Mouse (Mus musculus) intestine, embryonic 15.5 days (tissue): ENCODE measurements at regions not wholly inside any gene's neighbourhood (a gene's known extent, or its start where the extent isn't known, plus 50 kb on each side); places are given as distances from the start of the nearest gene placed in this dataset.
A peak's percentile ranks its signal among the peaks of the same experiment; 100 is the strongest.

Experiments
- ATAC-seq: fragments of 200-750 bp; cut with Nextera tagmentation; 2 replicates; pipeline ENCODE4 v1.8.0; 2017; ENCODE audit warnings: moderate TSS enrichment, moderate library complexity
- H3K27ac ChIP-seq: fragments of 300-500 bp; sonication (generic); 2 replicates; pipeline ENCODE4 v1.5.1; 2015; ENCODE audit warnings: mild to moderate bottlenecking, inconsistent platforms
- H3K27me3 ChIP-seq: fragments of 300-500 bp; sonication (generic); replicated peaks from 2 replicates; pipeline ENCODE4 v1.6.1; 2015; ENCODE audit warnings: inconsistent platforms
- H3K36me3 ChIP-seq: fragments of 300-500 bp; sonication (generic); 2 replicates; pipeline ENCODE4 v1.6.1; 2015; ENCODE audit warnings: inconsistent platforms
- H3K4me1 ChIP-seq: fragments of 300-500 bp; sonication (generic); replicated peaks from 2 replicates; pipeline ENCODE4 v1.6.1; 2015; ENCODE audit warnings: inconsistent platforms
- H3K4me2 ChIP-seq: fragments of 300-500 bp; sonication (generic); replicated peaks from 2 replicates; pipeline ENCODE4 v1.6.1; 2015; ENCODE audit warnings: mild to moderate bottlenecking, inconsistent platforms
- H3K4me3 ChIP-seq: fragments of 300-500 bp; sonication (generic); replicated peaks from 2 replicates; pipeline ENCODE4 v1.5.1; 2015; ENCODE audit warnings: inconsistent platforms
- H3K9ac ChIP-seq: fragments of 300-500 bp; sonication (generic); 2 replicates; pipeline ENCODE4 v1.6.1; 2015; ENCODE audit warnings: inconsistent platforms
- H3K9me3 ChIP-seq: fragments of 300-500 bp; sonication (generic); 2 replicates; pipeline ENCODE4 v1.6.1; 2016; ENCODE audit warnings: inconsistent platforms
- WGBS: fragments of 180-500 bp; shearing (Covaris S2); methylation state at CpG from one replicate; pipeline ENCODE4 v1.1.7; 2015; 5-methylcytosine and 5-hydroxymethylcytosine counted together

DNA sequence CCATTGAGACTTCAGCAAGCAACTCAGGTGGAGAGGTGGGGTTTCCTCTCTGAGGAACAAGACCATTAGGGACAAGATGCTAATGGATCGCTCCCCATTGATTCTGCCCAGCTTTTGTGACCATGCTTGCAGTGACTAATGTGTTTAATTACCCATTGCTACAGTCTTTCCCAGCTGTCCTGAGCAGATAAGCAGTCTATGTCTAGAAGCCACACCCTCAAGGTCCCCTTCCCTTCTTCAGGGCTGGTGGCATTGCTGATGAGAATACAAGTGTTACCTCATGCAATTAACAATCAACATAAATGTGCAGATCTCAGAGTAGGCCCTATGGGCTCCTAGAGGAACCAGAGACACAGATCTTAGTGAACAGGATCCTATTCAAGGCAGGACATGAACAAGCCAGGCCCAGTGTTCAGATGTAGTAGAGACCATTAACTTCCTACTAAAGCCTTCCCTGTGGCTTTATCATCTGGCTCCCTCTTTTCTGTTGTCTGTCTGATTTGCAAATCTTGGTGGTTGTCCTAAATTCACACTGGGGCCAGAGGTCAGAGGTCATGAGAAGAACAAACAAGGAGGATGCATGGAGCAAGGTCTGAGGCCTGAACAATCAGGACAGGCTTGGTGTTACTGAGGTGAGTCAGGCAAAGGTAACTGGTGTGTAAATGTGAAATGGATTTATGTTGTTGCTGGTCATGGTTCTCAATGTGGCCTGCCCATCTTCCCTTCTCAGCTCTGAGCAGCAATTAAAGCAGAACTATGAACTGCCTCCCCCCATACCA is 56.8 kb downstream of the Odc1 start:
- Histone ChIP-seq H3K27ac (no peak overlapping the region), H3K4me2 (no peak overlapping the region), H3K27me3 (no peaks in the 10 kb centered on the region), H3K4me1 (no peaks in the 10 kb centered on the region), H3K36me3 (no peaks in the 10 kb centered on the region), H3K9ac (no peak overlapping the region), H3K4me3 (no peak overlapping the region), H3K9me3 (no peaks in the 10 kb centered on the region)
- ATAC-seq = no peak
- 77% methylated on average over 1 of the region's 1 CpGs for WGBS

DNA sequence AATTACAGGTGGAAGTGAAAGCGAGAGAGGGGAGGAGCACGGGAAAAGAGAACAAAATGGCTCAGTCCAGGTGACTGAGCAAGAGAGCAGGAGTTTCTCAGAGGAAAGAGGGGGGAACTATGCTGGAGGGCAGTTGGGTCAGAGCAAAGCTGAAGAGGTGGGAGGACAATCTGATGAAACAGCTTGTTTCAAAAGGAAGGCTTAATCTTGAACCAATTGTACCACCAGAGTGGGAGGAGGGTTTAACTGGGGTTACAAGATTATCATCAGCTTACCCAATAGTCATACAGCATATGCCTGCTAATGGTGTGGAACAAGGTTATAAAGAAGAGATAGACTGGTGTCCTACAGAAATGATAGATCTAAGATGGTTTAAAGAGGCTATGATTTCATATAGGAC is 59.0 kb downstream of the Odc1 start:
- WGBS = 88% methylated on average over 2 of the region's 2 CpGs
- Histone ChIP-seq H3K36me3 (no peaks in the 10 kb centered on the region), H3K27me3 (no peaks in the 10 kb centered on the region), H3K4me3 (no peak overlapping the region), H3K9ac (no peak overlapping the region), H3K9me3 (no peaks in the 10 kb centered on the region), H3K4me1 (no peaks in the 10 kb centered on the region), H3K27ac (no peak overlapping the region), H3K4me2 (no peak overlapping the region)
- no peak for ATAC-seq

DNA sequence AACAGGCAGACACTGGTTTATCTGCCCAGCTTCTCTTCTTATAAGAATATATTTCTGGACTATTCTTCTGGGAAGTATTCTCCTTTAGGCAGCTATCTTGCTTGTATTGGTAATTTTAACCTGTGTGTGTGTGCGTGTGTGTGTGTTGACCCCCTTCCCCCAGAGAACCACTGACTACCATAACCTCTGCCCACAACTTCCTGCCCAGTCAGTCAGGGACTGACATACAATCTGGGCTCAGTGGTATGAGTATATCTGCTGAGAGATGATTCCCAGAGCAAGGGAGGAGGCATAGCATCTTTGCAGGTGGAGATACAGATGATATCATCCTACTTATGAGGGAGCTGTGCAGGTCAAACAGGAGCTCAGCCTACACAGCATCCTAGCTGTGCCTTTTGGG is 65.8 kb downstream of the Odc1 start:
- Histone ChIP-seq H3K4me1 (no peaks in the 10 kb centered on the region), H3K36me3 (no peaks in the 10 kb centered on the region)
- 88% methylated on average over 1 of the region's 1 CpGs for WGBS

DNA sequence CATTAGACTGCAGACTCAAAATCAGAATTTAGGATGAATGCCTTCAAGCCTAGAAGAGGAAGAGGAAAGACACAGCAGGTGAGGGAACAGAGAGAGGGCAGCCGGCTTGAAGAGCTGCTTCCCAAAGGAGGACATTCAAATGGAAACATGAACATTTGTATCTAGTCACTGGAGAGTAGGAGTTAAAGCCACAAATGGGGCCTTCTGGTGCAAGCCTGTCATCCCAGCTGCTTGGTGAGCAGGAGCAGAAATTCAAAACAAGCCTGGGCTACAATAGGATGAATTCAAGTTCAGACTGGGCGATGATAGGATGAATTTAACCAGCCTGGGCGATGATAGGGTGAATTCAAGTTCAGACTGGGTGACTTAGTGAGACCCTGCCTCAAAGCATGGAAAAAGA is 67.4 kb downstream of the Odc1 start:
- H3K4me1 ChIP-seq = no peaks in the 10 kb centered on the region
- H3K9ac ChIP-seq = no peak overlapping the region
- H3K4me2 ChIP-seq = no peak overlapping the region
- no peaks in the 10 kb centered on the region for H3K9me3 ChIP-seq
- no peak overlapping the region for H3K4me3 ChIP-seq
- H3K36me3 ChIP-seq = no peaks in the 10 kb centered on the region
- H3K27me3 ChIP-seq = no peaks in the 10 kb centered on the region
- no peak overlapping the region for H3K27ac ChIP-seq
- WGBS = 89% methylated on average over 3 of the region's 3 CpGs
- ATAC-seq = no peak

More for the DNA sequence above, 65.8 kb downstream of the Odc1 start:
- H3K27ac ChIP-seq = no peak overlapping the region
- no peak for ATAC-seq
- H3K9ac ChIP-seq = no peak overlapping the region
- no peaks in the 10 kb centered on the region for H3K9me3 ChIP-seq
- no peak overlapping the region for H3K4me2 ChIP-seq
- no peaks in the 10 kb centered on the region for H3K27me3 ChIP-seq
- no peak overlapping the region for H3K4me3 ChIP-seq

DNA sequence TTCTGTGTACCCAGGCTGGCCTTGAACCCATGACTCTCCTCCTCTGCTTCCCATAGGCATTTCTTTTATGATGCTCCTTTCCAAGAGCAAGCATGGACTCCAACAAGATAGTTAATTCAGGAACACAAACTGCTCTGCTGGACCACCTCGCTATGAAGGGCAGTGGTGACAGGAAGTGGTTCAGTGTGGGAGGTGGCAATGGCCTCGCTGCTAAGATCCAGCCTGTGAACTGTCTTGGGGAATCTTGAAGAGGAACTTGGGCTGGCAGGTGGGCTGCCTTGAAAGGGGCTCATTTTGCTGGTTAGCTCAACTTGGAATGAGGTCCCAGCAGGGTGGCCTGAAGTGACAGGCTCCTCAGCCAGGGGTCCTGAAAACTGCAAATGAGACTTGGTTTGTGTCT is 72.4 kb upstream of the Hpcal1 start:
- Histone ChIP-seq H3K4me2 (no peak overlapping the region), H3K9ac (no peak overlapping the region), H3K4me1 (no peaks in the 10 kb centered on the region), H3K36me3 (no peaks in the 10 kb centered on the region), H3K27me3 (no peaks in the 10 kb centered on the region), H3K4me3 (no peak overlapping the region), H3K27ac (no peak overlapping the region), H3K9me3 (no peaks in the 10 kb centered on the region)
- 31% methylated on average over 2 of the region's 2 CpGs for WGBS
- no peak for ATAC-seq

DNA sequence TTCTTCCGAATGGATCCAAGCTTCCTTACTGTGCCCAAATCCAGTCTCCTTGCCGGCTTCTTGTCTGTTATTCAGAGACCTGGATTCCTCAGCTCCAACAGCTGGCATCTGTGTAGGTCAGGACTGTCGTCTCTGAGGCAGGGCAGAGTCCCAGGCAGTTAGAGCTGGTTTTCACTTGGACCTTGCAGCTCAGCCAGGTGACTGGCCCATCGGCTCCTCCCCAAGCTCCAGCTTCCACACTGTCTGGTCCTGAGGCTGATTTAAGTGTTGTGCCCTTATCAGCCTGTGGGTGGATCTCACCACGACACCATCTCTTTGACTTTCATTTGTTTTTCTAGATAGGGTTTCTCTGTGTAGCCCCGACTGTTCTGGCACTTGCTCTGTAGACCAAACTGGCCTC is 70.4 kb upstream of the Hpcal1 start:
- H3K4me3 ChIP-seq = no peak overlapping the region
- no peaks in the 10 kb centered on the region for H3K36me3 ChIP-seq
- no peaks in the 10 kb centered on the region for H3K4me1 ChIP-seq
- no peaks in the 10 kb centered on the region for H3K27me3 ChIP-seq
- no peak overlapping the region for H3K27ac ChIP-seq
- no peaks in the 10 kb centered on the region for H3K9me3 ChIP-seq
- no peak for ATAC-seq
- WGBS = 38% methylated on average over 6 of the region's 6 CpGs
- no peak overlapping the region for H3K9ac ChIP-seq
- H3K4me2 ChIP-seq = no peak overlapping the region

DNA sequence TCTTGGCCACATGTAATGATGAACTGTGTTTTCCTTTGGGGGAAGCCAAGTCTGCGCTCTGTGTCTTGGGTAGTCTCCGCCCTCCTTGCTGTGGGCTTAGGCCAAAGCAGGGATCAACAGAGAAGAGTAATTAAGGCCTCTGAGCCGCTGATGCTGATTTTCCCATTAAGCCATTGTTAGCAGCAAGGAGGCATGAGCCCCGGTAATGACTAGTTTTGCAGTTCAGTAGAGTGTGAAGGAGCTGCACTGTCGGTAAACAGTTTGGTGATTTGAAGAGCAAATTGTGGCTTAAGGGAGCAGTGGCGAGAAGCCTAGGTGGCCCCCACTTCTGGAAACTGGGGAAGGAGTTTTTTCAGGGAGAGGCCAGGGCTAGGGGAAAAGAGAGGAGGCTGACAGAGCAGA is 69.2 kb upstream of the Hpcal1 start:
- ATAC-seq = no peak
- H3K9ac ChIP-seq = no peak overlapping the region
- 54% methylated on average over 6 of the region's 6 CpGs for WGBS
- H3K4me3 ChIP-seq = no peak overlapping the region
- H3K4me1 ChIP-seq = no peaks in the 10 kb centered on the region
- no peaks in the 10 kb centered on the region for H3K27me3 ChIP-seq
- no peak overlapping the region for H3K27ac ChIP-seq
- no peaks in the 10 kb centered on the region for H3K36me3 ChIP-seq
- no peaks in the 10 kb centered on the region for H3K9me3 ChIP-seq
- H3K4me2 ChIP-seq = no peak overlapping the region

DNA sequence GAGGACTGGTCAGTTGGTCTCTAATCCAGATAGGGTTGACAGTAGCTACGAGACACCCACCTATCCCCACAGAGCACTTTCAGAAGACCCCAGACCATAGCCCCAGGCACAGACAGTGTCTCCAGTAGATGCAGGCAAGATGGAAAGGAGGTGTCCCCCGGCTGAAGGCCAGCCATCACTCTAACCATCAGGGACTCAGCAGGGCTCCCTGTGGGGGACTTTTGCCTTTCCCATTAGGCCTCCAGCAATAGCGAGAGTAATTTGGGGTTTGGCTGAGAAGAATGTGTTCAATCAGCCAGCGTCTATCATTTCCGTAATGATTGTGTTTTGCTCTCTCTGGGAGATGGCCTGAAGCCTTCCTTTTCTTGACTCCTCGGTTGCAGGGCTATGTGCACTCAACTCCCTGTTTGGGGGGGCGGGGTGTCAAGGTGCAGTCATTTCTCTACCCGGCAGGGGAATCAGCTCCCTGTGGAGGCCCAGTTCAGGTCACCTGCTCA is 68.1 kb upstream of the Hpcal1 start:
- Histone ChIP-seq H3K36me3 (no peaks in the 10 kb centered on the region), H3K9me3 (no peaks in the 10 kb centered on the region), H3K4me2 (no peak overlapping the region), H3K27ac (no peak overlapping the region), H3K4me3 (no peak overlapping the region), H3K9ac (no peak overlapping the region), H3K27me3 (no peaks in the 10 kb centered on the region), H3K4me1 (no peaks in the 10 kb centered on the region)
- ATAC-seq = no peak
- WGBS = 66% methylated on average over 8 of the region's 8 CpGs

DNA sequence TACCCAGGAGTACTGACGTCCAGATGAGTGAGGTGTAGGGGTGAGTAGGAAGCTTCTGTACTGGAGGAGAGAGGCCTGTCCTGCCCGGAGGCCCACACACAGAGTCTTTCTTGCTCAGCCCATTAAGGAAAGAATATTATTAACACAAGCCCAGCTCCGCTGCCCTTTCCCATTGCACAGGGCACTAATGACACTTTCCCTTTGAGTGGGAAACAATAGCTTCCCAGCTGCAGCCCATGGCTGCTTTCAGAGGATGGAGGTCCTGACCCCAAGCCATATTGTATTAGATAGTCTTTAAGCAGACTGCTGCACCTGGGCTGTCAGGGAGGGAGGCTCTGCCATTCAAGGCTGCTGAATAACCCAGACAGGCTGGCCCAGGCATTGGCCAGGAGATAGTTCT is 64.6 kb upstream of the Hpcal1 start:
- no peak for ATAC-seq
- Histone ChIP-seq H3K36me3 (no peaks in the 10 kb centered on the region), H3K27ac (no peak overlapping the region), H3K4me1 (no peaks in the 10 kb centered on the region), H3K4me3 (no peak overlapping the region), H3K9ac (no peak overlapping the region), H3K4me2 (no peak overlapping the region), H3K9me3 (no peaks in the 10 kb centered on the region), H3K27me3 (no peaks in the 10 kb centered on the region)
- 53% methylated on average over 3 of the region's 3 CpGs for WGBS

DNA sequence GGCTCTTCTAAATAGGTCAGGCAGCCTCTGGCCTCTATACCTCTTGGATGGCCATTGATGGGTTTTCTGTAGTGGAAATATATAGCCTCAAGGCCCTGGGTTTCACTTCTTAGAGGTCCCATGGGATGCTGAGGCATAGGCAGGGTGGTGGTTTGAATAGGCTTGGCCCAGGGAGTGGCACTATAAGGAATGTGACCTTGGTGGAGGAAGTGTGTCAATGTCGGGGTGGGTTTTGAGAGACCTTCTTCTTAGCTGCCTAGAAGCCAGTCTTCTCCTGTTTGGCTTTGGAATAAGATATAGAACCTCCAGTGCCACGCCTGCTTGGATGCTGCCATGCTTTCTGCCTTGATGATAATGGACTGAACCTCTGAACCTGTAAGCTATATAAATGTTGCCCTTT is 59.5 kb upstream of the Hpcal1 start:
- Histone ChIP-seq H3K4me2 (no peak overlapping the region), H3K27me3 (no peaks in the 10 kb centered on the region), H3K9me3 (no peaks in the 10 kb centered on the region), H3K4me1 (no peaks in the 10 kb centered on the region), H3K27ac (no peak overlapping the region), H3K36me3 (no peaks in the 10 kb centered on the region), H3K4me3 (no peak overlapping the region), H3K9ac (no peak overlapping the region)
- no peak for ATAC-seq
- 76% methylated on average over 2 of the region's 2 CpGs for WGBS

DNA sequence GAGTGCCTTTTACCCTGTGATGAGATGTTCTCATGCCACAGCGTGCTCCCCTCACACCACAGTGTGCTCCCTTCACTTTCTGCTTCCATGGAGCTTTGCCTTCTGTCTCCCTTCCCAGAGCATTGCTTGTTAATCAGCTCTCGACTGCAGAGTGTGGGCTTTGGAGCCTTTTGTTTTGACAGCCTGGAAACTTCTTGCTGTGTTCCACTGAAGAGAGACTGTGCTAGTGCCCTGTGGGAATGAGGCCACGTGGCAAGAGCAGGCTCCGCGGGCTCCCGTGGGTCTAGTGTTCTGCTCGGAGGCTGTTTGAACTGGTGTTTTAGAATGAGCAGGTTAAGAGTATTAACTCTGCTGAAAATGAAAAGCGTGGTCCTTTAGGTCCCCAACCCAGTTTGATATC is 54.5 kb upstream of the Hpcal1 start:
- H3K9me3 ChIP-seq = no peaks in the 10 kb centered on the region
- no peak overlapping the region for H3K27ac ChIP-seq
- WGBS = 72% methylated on average over 8 of the region's 8 CpGs
- H3K36me3 ChIP-seq = no peaks in the 10 kb centered on the region
- no peaks in the 10 kb centered on the region for H3K27me3 ChIP-seq
- H3K4me3 ChIP-seq = no peak overlapping the region
- H3K4me1 ChIP-seq = no peaks in the 10 kb centered on the region
- H3K4me2 ChIP-seq = no peak overlapping the region
- H3K9ac ChIP-seq = no peak overlapping the region
- ATAC-seq = 0 out of 2 replicates have a peak, but pooled peaks have one; percentile 28

DNA sequence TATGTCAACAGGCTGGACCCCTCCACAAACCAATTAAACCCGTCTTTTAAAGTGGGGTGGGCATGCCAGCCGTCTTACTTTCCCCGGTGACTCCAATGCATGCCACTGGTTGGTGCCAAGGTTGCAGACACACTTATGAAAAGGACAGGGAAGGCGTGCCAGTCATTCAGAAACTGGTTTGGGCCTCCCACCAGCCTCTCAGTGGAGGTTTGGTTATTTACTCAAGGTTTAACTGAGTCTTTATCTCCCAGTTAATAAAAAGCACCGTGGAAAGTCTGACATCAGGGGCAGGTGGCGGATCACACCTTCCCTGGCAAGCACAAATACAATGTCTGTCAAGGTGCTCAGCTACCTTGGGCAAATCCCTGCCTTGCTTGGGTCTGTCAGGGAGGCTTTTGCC is 54.1 kb upstream of the Hpcal1 start:
- Histone ChIP-seq H3K4me3 (no peak overlapping the region), H3K4me2 (no peak overlapping the region), H3K9me3 (no peaks in the 10 kb centered on the region), H3K9ac (no peak overlapping the region), H3K4me1 (no peaks in the 10 kb centered on the region), H3K27me3 (no peaks in the 10 kb centered on the region), H3K27ac (no peak overlapping the region), H3K36me3 (no peaks in the 10 kb centered on the region)
- peak; percentile 87 for ATAC-seq
- WGBS = 66% methylated on average over 6 of the region's 6 CpGs
